Mouse (Mus musculus) spleen, postnatal 10 days (tissue): ENCODE measurements around the gene Tmem131.

Source experiments
- DNase-seq, 2 experiments: peaks; one replicate each; pipeline ENCODE4 v3.0.0; 2021 to 2022; ENCODE audit warnings: low spot score in 2 of 2

The Tmem131 gene

GRCm38 (mm10) chr1:36943653-36944052 is at the start of gene Tmem131:
Gene Tmem131, minus strand, starts transcription at chr1:36943666.
- DNase-seq, result no peak

GRCm38 (mm10) chr1:36988561-36988960 is 45.1 kb upstream of the Tmem131 start:
- no peak for DNase-seq

- no peak for DNase-seq
Observed at GRCm38 (mm10) chr1:36988161-36988560, 44.7 kb upstream of the Tmem131 start.

- DNase-seq, result peak in 1 of 2 experiments; percentile 41
Observed at GRCm38 (mm10) chr1:36987172-36988148, 44.0 kb upstream of the Tmem131 start.

GRCm38 (mm10) chr1:36986396-36987160 is 43.1 kb upstream of the Tmem131 start:
- no peak for DNase-seq

GRCm38 (mm10) chr1:36985896-36986295 is 42.4 kb upstream of the Tmem131 start:
- no peak for DNase-seq

GRCm38 (mm10) chr1:36984406-36984805 is 40.9 kb upstream of the Tmem131 start:
- DNase-seq, result no peak

GRCm38 (mm10) chr1:36983754-36984153 is 40.3 kb upstream of the Tmem131 start:
- DNase-seq, result no peak

- no peak for DNase-seq
Observed at GRCm38 (mm10) chr1:36982191-36982961, 38.9 kb upstream of the Tmem131 start.

- no peak for DNase-seq
Observed at GRCm38 (mm10) chr1:36976770-36977169, 33.3 kb upstream of the Tmem131 start.

GRCm38 (mm10) chr1:36970918-36971617 is 27.6 kb upstream of the Tmem131 start:
- no peak for DNase-seq

- no peak for DNase-seq
Observed at GRCm38 (mm10) chr1:36965831-36966230, 22.4 kb upstream of the Tmem131 start.

GRCm38 (mm10) chr1:36962379-36963176 is 19.1 kb upstream of the Tmem131 start:
- no peak for DNase-seq

GRCm38 (mm10) chr1:36960509-36961222 is 17.2 kb upstream of the Tmem131 start:
- DNase-seq, result peak in 1 of 2 experiments; percentile 64

GRCm38 (mm10) chr1:36949591-36950184 is 6.2 kb upstream of the Tmem131 start:
- DNase-seq, result no peak

GRCm38 (mm10) chr1:36947448-36947847 is 4.0 kb upstream of the Tmem131 start:
- no peak for DNase-seq

GRCm38 (mm10) chr1:36940381-36940762 is 3.1 kb downstream of the Tmem131 start:
- DNase-seq, result no peak

GRCm38 (mm10) chr1:36939506-36940380 is 3.7 kb downstream of the Tmem131 start:
- peak; percentile 91 to 94 for DNase-seq
